Mouse (Mus musculus): ENCODE measurements around the gene Ikzf1. TPM values are rescaled to one million over a fixed set of nuclear protein-coding genes. Genes with fewer than 3 reads are reported as not detected.

The Ikzf1 gene
- polyA plus RNA-seq, 1 experiment from 2014 or later: 1.9 TPM

DNA sequence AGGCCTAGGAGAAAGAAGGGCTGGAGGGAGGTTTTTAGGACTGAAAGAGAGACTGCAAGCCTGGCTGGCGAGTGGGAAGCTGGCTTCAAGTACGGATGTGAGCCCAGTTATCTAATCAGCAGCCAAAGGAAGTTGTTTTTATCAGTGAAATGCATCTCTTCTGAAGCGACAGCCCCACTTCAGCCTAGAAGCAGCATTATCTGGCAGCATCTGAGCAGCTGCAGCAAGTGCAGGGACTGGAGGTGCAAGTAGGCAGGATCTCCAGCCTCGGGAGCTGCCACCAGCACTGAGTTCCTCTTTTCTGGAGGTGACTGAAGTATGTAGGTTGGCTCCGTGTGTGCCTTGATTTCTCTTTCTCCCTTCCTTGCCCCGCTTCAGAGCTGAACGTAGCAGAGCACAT lies 26.9 kb downstream of the Ikzf1 start:
- no peak overlapping the region for H3K9ac ChIP-seq
- H3K9me3 ChIP-seq: no peaks in the 10 kb centered on the region
- H3K4me3 ChIP-seq: no peak overlapping the region
- H3K4me2 ChIP-seq: no peak overlapping the region
- no peak for ATAC-seq (replicated peaks)
- H3K27ac ChIP-seq: no peak overlapping the region
- no peaks in the 10 kb centered on the region for H3K4me1 ChIP-seq
- 74% methylated on average over 7 of the region's 7 CpGs for WGBS
- H3K27me3 ChIP-seq (replicated peaks): no peaks in the 10 kb centered on the region
- no peaks in the 10 kb centered on the region for H3K36me3 ChIP-seq (replicated peaks)

GRCm38 (mm10) chr11:11714676-11715075 lies 29.9 kb downstream of the Ikzf1 start:
- Histone ChIP-seq H3K36me3 (replicated peaks) (no peaks in the 10 kb centered on the region), H3K9me3 (no peaks in the 10 kb centered on the region), H3K27ac (no peak overlapping the region), H3K9ac (no peak overlapping the region), H3K4me3 (no peak overlapping the region), H3K4me2 (no peak overlapping the region), H3K4me1 (no peaks in the 10 kb centered on the region), H3K27me3 (replicated peaks) (no peaks in the 10 kb centered on the region)
- 82% methylated on average over 2 of the region's 2 CpGs for WGBS
- ATAC-seq (replicated peaks): no peak

- Histone ChIP-seq H3K27ac (no peak overlapping the region), H3K27me3 (replicated peaks) (no peaks in the 10 kb centered on the region), H3K4me1 (no peaks in the 10 kb centered on the region), H3K4me3 (no peak overlapping the region), H3K9me3 (no peaks in the 10 kb centered on the region), H3K36me3 (replicated peaks) (no peaks in the 10 kb centered on the region), H3K4me2 (no peak overlapping the region), H3K9ac (no peak overlapping the region)
- no peak for ATAC-seq (replicated peaks)
- 86% methylated on average over 7 of the region's 7 CpGs for WGBS
Measured at GRCm38 (mm10) chr11:11715963-11716691, 31.3 kb downstream of the Ikzf1 start.

GRCm38 (mm10) chr11:11716692-11717037 lies 31.9 kb downstream of the Ikzf1 start:
- no peak overlapping the region for H3K4me3 ChIP-seq
- no peaks in the 10 kb centered on the region for H3K36me3 ChIP-seq (replicated peaks)
- no peaks in the 10 kb centered on the region for H3K27me3 ChIP-seq (replicated peaks)
- no peak overlapping the region for H3K27ac ChIP-seq
- H3K9me3 ChIP-seq: no peaks in the 10 kb centered on the region
- WGBS: 82% methylated on average over 2 of the region's 2 CpGs
- ATAC-seq (replicated peaks): no peak
- no peaks in the 10 kb centered on the region for H3K4me1 ChIP-seq
- H3K9ac ChIP-seq: no peak overlapping the region
- no peak overlapping the region for H3K4me2 ChIP-seq

DNA sequence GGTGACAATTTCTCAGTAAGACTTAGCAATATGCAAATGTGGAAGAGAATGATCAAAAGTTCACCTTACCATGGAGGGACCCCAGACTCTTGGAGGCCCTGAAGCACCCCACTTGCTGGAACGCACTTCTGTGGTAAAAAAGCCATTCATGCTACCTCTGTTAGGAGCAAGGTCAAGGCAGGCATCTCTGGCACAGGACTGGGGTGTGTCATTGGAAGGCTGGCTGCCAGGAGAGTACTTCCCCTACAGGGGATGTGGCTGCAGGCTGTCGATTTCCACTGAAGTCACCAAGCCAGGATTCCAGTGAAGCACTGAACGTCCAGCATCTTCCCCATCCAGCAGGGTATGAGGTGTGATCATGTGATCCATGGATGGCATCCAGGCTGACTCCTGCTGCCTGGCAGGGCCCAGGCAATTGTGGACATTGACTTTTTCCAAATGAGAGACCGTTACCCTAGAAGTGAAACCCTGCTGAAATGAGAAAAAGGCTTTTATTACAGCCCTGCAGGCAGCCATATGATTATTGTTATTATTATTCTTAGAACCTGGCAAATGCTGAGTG lies 32.9 kb downstream of the Ikzf1 start:
- 75% methylated on average over 4 of the region's 4 CpGs for WGBS
- Histone ChIP-seq H3K4me3 (no peak overlapping the region), H3K27me3 (replicated peaks) (no peaks in the 10 kb centered on the region), H3K27ac (no peak overlapping the region), H3K4me2 (no peak overlapping the region), H3K36me3 (replicated peaks) (no peaks in the 10 kb centered on the region), H3K9ac (no peak overlapping the region), H3K4me1 (no peaks in the 10 kb centered on the region), H3K9me3 (no peaks in the 10 kb centered on the region)
- no peak for ATAC-seq (replicated peaks)

DNA sequence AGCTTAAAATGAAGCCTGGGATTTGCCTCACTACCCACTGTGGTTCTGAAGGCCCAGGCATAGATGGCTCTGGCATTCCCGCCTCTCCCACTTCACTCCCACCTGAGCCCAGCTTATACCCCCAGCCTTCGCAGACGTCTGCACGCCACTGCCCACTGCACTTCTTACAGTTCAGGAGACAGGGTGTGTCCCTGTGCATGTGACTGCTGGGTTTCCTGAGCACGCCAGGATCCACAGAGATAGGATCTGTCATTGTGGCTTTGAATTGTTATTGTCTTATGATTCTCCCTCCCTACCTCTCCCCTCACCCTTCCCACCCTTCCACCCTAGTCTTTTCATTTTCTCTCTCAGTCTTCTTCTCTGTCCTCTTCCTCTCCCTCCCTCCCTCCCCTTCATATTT lies 34.9 kb downstream of the Ikzf1 start:
- no peak for ATAC-seq (replicated peaks)
- no peaks in the 10 kb centered on the region for H3K36me3 ChIP-seq (replicated peaks)
- H3K4me1 ChIP-seq: no peaks in the 10 kb centered on the region
- no peak overlapping the region for H3K9ac ChIP-seq
- no peaks in the 10 kb centered on the region for H3K27me3 ChIP-seq (replicated peaks)
- no peak overlapping the region for H3K4me3 ChIP-seq
- no peak overlapping the region for H3K4me2 ChIP-seq
- no peak overlapping the region for H3K27ac ChIP-seq
- no peaks in the 10 kb centered on the region for H3K9me3 ChIP-seq
- 82% methylated on average over 5 of the region's 5 CpGs for WGBS

DNA sequence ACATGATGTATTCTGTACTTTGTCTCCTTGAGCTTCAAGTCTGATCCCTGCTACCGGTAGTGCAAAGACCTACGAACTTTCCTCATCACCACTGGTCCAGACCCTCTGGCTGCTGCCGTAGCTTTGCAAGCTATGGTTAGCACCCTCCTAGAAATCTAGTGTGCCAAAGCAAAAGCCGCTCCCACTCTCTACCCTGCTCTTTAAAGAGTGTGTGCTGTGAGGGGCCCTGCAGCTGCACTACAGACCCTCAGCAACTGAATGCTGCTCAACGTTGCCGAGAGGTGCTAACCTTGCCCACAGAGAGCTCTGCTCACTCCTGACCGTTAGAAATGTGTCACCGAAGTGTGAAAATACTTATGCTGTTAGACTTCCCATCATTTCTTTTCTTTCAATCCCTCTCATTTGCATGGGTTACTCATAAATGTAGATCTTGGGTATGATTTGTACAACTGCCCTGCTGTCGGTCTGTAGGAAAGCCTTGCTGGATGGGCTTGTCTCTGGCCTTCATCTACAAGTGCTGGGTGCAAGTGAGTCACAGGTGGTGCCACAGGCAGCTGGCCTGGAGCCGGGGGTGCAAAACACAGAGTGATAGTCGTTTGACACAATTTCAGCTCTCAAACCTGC lies 40.6 kb downstream of the Ikzf1 start:
- Histone ChIP-seq H3K36me3 (replicated peaks) (no peaks in the 10 kb centered on the region), H3K9me3 (no peaks in the 10 kb centered on the region), H3K9ac (no peak overlapping the region), H3K4me2 (no peak overlapping the region), H3K27me3 (replicated peaks) (no peaks in the 10 kb centered on the region), H3K4me3 (no peak overlapping the region), H3K4me1 (no peaks in the 10 kb centered on the region), H3K27ac (no peak overlapping the region)
- ATAC-seq (replicated peaks): no peak
- WGBS: 90% methylated on average over 11 of the region's 11 CpGs

- Histone ChIP-seq H3K9me3 (no peaks in the 10 kb centered on the region), H3K4me3 (no peak overlapping the region), H3K4me1 (no peaks in the 10 kb centered on the region), H3K9ac (no peak overlapping the region), H3K36me3 (replicated peaks) (no peaks in the 10 kb centered on the region), H3K27ac (no peak overlapping the region), H3K4me2 (no peak overlapping the region), H3K27me3 (replicated peaks) (no peaks in the 10 kb centered on the region)
- WGBS: 91% methylated on average over 5 of the region's 5 CpGs
- ATAC-seq (replicated peaks): no peak
Measured at GRCm38 (mm10) chr11:11725876-11726525, 41.2 kb downstream of the Ikzf1 start.

DNA sequence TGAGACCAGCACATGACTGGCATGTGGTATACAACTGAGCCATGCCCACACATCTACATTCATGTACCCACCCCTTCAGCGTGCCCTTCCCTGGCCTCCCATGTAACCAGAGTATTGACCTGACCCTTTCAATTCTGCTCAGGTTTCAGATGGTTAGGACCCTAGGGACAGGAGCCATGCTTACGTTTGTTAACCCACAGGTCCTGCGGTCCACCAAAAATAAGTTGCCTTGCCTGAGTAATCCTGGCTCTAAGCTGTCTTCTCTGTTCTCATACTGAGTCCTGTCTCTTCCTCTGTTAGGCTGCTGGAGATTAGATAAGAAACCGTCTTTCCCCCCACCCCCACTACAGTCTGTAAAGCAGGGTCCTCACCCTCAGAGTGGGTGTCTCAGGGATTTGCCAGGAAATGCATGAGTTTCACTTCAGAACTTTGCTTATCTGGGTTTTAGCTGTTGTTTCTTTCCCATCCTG lies 42.0 kb downstream of the Ikzf1 start:
- Histone ChIP-seq H3K4me1 (no peaks in the 10 kb centered on the region), H3K9me3 (no peaks in the 10 kb centered on the region), H3K4me2 (no peak overlapping the region), H3K27me3 (replicated peaks) (no peaks in the 10 kb centered on the region), H3K27ac (no peak overlapping the region), H3K9ac (no peak overlapping the region), H3K36me3 (replicated peaks) (no peaks in the 10 kb centered on the region), H3K4me3 (no peak overlapping the region)
- WGBS: 90% methylated on average over 4 of the region's 4 CpGs
- ATAC-seq (replicated peaks): no peak

GRCm38 (mm10) chr11:11727936-11728556 lies 43.2 kb downstream of the Ikzf1 start:
- no peaks in the 10 kb centered on the region for H3K27me3 ChIP-seq (replicated peaks)
- no peaks in the 10 kb centered on the region for H3K9me3 ChIP-seq
- H3K36me3 ChIP-seq (replicated peaks): no peaks in the 10 kb centered on the region
- no peak overlapping the region for H3K4me2 ChIP-seq
- whole genome bisulfite sequencing: 85% methylated on average over 10 of the region's 10 CpGs
- no peak overlapping the region for H3K4me3 ChIP-seq
- H3K9ac ChIP-seq: no peak overlapping the region
- H3K4me1 ChIP-seq: no peaks in the 10 kb centered on the region
- no peak overlapping the region for H3K27ac ChIP-seq
- ATAC-seq (replicated peaks): no peak

GRCm38 (mm10) chr11:11729216-11729615 lies 44.4 kb downstream of the Ikzf1 start:
- no peak overlapping the region for H3K9ac ChIP-seq
- H3K4me3 ChIP-seq: no peak overlapping the region
- H3K27ac ChIP-seq: no peak overlapping the region
- no peaks in the 10 kb centered on the region for H3K27me3 ChIP-seq (replicated peaks)
- no peaks in the 10 kb centered on the region for H3K9me3 ChIP-seq
- ATAC-seq (replicated peaks): no peak
- no peaks in the 10 kb centered on the region for H3K4me1 ChIP-seq
- no peak overlapping the region for H3K4me2 ChIP-seq
- WGBS: 81% methylated on average over 6 of the region's 6 CpGs
- no peaks in the 10 kb centered on the region for H3K36me3 ChIP-seq (replicated peaks)

- Histone ChIP-seq H3K36me3 (replicated peaks) (no peaks in the 10 kb centered on the region), H3K9me3 (no peaks in the 10 kb centered on the region), H3K4me3 (no peak overlapping the region), H3K27me3 (replicated peaks) (no peaks in the 10 kb centered on the region), H3K9ac (no peak overlapping the region), H3K4me2 (no peak overlapping the region), H3K27ac (no peak overlapping the region), H3K4me1 (no peaks in the 10 kb centered on the region)
- 94% methylated on average over 1 of the region's 1 CpGs for WGBS
- ATAC-seq (replicated peaks): no peak
Measured at GRCm38 (mm10) chr11:11730062-11730461, 45.3 kb downstream of the Ikzf1 start.
